Mouse (Mus musculus) cerebellum, adult 11-12 months (tissue): ENCODE data around the gene Gpat3.

Source experiments
- DNase-seq: peaks from one replicate; pipeline ENCODE4 v3.0.0; 2022

Gene Gpat3

DNA sequence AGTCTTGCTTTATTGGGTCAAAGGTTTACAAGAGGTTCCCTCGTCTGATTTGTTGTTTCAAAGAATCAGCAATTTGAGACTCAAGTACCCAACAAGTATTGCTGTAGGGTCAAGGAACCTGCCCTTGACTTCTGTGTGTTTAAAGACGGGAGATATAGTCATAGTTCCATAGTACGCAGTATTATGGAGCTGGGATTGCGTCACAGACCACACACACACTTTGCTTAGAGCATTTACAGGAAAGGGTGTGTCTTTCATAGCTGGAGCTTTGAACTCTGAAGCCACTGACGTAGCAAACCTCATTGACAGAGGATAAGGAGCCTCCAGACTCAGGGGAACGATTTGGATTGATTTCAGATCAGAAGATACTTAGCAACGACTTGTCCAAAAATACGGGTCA, 70.9 kb downstream of the Gpat3 start:
- no peak for DNase-seq

DNA sequence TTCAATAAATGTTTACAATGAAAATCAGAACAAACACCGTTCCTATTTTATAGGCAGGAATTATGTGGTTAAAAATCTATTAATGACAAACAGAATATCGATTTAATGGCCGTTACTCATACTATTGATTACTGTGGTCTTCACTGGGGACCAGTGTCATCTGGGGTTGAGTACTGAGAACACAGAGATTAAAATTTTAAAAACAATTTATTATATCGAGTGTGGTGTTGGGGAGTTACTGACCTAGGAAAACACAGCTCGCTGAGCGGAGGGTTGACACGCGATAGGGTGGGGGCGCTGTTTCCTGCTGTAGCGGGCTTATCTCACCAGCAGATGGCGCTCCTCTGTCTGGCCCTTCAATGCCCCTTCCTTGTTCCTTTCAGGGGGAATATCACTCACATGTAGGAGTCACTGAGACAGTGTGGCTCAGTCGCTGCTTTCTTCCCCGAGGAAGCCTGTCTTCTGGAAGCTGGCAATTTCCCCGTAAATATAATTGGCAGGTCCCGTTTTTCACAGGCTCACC, 71.8 kb downstream of the Gpat3 start:
- no peak for DNase-seq

DNA sequence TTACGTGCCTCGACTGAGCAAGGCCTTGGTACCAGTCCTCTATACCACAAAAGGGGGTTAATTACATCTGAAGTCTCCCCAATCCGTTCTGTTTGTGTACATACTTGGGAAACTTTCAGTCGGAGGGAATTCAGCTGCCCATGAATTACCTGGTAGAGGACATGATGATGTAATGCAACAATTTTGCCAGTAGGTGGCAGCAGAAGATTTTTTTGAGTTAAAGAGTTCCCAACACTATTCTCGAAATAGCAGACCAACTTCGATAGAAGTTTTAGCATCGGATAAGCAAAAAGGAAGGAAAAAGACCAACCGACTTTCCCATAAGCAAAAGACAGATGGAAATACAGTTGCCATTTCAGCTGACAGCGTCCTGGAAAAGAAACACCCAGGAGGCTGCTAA, 73.6 kb downstream of the Gpat3 start:
- peak; percentile 4 for DNase-seq

DNA sequence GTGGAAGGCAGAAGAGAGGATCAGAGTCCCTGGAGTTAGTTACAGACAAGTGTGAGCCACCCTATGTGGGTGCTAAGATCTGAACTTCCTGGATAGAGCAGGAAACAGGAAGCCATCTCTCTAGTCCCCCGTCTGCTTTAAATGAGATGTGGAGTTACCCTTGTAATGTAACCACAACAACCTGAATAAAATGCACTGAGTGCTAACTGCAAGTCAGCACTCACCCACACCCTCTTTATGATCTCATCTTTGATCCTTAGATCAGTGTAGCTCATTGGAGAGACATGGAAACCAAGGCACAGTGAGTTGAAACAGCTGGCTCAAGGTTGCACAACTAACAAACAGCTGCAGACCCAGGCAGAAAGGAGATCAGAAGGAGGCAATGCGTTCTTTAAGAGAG, 84.2 kb downstream of the Gpat3 start:
- DNase-seq: no peak

DNA sequence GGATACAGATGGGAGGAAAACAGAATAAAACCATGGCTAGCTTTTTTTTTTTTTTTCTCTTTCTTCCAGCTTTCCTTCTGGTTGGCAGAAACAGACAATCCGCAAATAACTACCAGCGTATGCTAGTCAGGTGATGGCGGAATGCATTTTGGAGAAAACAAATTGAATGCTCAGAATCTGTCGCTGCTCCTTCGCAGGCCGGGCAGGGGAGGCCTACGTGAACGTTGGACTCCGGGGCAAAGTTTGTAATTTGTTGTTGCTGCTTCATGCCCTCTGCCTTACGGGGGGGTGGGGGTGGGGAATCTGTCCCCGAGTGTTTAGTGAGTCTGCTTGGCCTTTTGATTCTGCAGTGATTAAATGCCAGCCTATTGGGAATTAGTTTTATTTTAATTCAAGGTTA, 98.2 kb downstream of the Gpat3 start:
- no peak for DNase-seq

DNA sequence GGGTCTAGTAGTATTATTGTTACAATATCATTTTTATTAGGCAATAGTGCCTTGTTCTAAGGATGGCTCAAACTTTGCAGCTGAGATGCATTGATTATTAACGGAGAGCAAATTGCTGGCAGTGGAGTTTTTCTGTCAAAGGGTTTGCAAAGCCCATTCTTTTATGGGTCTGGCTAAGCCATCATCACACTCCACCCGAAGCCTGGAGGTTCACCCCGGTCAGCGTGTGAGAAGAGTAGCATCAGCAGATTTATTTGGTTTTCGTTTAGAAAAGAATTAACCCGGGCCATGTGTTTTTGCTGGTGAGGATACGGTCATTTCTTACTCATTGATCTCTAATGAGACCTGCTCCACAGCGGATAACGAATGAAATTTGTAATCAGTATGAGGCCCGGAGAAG, 99.8 kb downstream of the Gpat3 start:
- DNase-seq: no peak
